Mouse (Mus musculus) cortical plate, adult 2 months (tissue): ENCODE measurements around the gene Ubr1.

Experiments used
- CTCF ChIP-seq: fragments of 200-500 bp; IDR thresholded peaks from 2 replicates; pipeline ENCODE4 v1.5.1; 2011; ENCODE audit warnings: mild to moderate bottlenecking, control low read depth, low read length; ENCODE audit not compliant: insufficient read depth; ENCODE audit errors: extremely low read depth
- POLR2A ChIP-seq: fragments of 200-500 bp; IDR thresholded peaks from 2 replicates; pipeline ENCODE4 v1.6.1; 2011; ENCODE audit warnings: mild to moderate bottlenecking, low read length, control low read depth; ENCODE audit not compliant: insufficient read depth; ENCODE audit errors: extremely low read depth

DNA sequence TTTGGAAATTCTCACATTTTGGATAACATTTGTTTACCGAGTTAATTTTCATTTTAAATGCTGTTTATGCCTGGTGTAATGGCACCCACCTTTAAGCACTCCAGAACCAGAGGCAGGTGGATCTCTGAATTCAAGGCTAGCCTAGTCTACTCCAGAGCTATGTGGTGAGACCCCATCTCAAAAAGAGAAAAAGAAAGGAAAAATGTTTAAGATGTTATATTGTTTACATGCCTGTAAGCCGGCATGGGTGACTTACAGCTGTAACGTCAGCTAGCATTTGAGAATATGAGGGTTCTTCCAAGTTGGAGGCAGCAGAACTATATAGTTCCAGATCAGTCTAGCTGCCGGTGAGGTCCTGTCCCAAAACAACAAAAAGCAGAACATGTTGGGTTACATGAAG lies 1.3 kb upstream of the Ubr1 start:
- TF ChIP-seq POLR2A (no peak), CTCF (no peak)
